Mouse (Mus musculus) fat pad, adult 2 months (tissue): ENCODE measurements around the gene Hectd4.
A peak's percentile ranks its signal among the peaks of the same experiment; 100 is the strongest.

Source experiments
- DNase-seq: peaks from one replicate; pipeline ENCODE4 v3.0.0-alpha.2; 2011; ENCODE audit warnings: low read depth, low spot score; ENCODE audit errors: extremely low read depth

Gene Hectd4

DNA sequence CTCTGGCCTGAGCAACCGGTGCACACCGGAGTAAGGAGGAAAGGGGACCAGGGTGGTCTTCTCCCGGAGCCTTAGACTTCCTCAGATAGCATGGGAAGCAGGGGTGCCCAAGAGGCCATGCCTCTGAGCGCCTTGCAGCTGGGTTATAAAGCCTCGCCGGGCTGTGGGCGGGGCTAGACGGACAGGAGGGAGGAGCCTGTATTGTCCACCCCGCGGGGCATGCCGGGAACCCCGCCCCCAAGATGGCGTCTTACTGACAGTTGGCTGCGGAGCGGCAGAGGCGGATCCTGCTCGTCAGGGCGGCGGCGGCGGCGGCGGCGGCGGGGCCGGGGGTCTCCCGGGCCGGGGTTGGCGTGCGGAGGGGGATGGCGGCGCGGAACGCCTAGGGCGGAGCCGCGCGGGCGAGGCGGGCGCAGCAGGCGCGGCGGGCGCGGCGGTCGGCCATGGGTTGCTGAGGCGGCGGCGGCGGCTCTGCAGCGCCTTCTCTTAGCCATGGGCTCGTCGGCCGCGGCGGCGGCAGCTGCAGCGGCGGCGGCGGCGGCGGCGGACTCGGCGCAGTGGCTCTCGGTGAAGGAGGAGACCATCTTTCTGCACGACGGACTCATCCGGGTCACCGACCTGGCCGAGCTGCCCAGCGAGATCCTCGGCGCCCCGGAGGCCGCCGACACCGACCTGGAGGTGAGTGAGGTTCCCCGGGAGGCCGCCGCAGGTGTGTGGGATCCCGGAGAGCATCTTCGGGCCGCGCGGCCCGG, at the start of gene Hectd4:
Gene Hectd4 (plus strand): TSS at position 240 of the 752 bp plus-strand sequence.
- DNase-seq = no peak

DNA sequence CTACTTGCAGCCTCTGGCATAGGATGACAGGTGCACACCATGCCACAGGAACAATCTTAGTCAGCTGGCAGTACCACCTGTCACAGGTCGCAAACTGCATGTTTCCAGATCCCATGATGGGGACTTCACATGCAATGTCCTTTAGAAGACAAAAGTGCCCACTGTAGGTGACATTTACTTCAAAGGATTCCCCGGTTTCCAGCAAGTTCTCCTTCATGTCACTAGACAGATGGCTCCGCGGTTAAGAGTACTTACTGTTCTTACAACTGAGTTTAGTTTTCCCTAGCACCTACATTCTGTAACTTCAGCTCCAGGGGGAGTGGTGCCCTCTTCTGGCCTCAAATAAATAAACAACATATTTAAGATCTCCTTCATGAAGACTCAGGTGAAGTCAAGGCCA, 47.2 kb upstream of the Hectd4 start:
- DNase-seq = no peak

DNA sequence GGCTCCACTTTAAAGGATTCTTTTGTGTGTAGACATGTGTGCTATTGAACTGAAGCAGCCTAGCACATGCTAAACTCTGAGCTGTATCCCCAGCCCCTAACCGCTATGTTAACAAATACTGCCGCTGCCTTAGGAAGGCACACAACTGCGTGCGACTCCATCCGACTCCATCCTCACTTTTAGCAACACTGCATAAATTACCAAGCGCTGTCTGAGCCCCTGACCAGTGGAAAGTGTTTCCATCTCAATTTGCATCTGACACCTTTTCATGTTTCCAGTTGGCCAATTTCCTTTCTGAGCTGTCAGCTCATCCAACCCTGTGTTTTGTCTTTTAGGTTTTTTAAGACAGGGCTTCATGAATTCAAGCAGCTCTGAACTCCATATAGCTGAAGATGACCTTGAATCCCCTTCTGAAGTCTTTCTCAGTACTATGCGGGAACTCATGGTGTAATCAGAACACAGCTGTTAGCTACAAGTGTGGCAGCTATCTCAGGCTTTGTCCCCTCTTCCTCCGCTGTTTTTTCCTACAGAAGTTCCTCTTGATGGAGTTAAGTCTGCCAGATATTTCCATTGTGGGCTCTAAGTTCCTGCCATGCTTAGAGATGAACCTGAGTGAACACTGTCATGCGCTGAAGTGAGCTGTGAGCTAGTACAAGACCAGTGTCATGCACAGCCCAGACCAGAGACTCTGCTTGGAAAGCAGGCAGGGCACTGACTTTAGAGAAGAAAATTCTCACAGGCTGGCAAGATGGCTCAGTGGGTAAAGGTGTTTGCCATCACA, 40.8 kb upstream of the Hectd4 start:
- no peak for DNase-seq

DNA sequence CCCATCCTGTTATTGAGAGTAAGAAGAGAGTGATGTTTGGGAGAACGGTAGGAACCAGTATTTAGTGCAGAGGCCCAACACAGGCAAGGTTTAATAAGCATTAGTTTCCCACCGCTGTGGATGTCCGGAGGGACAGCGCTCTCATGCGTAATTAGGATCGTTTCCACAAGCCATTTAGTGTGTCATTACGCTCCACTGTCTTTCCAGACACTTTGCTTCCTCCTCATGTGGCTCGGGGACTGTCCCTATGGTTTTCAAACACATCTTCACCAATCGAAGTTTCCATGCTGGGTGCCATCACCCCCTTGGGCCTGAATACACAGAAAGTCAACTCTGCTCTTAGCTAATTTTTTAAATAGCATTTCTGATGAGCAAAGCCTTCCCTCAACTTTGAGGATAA, 36.8 kb upstream of the Hectd4 start:
- DNase-seq = no peak

DNA sequence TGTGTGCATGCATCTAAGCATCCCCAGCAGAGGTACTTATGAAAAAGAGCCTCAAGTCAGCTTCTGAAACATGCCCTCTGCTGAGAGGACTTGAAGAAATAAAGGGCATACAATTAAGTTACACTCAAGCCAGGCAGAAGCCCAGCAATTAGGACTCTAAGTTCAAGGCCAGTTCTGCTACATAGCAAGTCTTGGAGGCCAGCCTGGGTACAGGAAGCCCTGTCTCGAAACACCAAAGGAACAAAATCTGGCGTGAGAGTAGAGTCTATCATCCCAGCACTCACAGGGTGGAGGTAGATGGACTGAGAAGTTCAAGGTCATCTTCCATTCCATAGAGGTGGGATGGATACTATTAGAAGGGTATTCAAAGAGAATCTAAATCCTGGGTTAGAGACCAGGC, 35.6 kb upstream of the Hectd4 start:
- DNase-seq = no peak

DNA sequence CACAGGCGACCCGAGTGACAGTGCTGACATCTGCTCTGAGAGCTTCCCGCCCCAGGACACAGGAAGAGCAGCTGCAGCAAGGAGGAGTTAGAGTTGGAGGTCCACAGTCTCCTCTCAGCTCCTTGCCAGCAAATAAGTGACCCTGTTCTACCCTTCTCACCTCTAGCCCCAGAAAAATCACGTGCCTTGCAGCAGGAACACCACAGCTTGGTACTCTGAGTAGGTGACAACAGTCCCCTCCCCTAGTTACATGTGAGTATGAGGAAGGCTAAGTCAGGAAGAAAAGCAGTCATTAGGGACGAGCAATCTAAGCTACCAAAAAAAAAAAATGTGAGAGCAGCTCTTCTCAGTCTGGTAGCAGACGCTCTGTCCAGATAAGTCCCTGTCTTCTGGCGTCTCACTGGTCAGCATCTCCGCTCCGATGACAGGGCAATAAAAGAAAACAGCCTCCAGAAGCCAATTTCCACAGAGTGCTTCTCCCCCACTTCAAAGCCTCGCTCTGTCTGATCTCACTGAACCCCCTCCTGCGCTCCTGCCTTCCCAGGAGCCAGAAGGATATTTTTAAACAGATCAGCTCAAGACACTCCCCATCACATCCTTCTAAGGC, 35.0 kb upstream of the Hectd4 start:
- DNase-seq = no peak

DNA sequence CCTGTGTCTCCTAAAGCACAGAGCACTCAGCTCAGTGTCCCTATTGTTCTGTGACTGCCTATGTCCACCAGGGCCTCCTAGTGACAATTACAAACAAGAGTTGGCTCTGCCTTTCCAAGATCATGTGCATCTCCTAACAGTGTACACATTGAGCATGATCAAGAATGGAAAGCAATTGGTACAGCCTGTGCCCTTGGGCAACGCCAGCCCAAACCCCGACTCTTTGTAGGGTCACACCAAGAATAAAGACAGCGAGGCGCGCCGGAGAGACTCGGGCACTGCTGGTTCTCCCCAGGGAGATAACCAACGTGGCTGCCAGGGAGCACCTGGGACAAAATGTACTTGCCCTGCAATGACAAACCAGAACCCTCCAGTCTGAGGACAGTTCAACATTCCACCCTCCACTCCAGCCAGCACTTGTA, 32.4 kb upstream of the Hectd4 start:
- DNase-seq = no peak

DNA sequence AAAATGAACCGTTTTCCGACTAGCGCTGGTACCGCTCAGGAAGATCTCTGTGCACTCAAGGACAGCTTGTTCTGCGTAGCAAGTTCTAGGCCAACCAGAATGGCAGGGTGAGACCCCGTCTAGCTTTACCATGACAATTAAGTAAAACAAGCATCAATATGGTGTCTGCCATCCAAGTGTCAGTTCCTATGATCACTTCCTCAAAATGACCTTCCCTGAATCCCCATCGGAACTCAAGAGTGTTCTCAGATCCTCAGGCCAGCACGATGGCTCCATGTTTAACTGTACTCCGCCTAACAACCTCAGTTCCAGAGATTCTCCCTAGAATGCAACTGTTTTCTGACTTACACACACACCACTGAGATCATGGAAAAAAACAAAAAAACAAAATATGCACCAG, 31.8 kb upstream of the Hectd4 start:
- DNase-seq = no peak

DNA sequence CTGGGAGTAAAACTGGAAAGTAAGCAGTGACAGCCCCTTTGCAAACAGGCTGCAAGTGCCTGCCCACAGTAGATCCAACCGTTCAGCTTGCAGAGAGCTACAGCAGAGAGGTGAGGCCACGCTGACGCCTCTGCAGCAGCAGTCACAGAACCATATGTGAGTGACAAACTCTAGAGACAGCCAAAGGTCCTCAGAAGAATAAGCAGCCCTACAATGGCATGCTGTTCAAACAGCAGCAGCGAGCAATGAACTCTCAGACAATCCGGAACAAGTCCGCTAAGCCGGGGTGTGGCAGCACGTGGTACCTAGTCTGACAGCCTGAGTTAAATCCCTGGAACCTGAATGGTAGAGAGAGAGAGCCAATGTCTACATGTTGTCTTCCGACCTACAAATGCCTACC, 30.8 kb upstream of the Hectd4 start:
- peak; percentile 36 for DNase-seq

DNA sequence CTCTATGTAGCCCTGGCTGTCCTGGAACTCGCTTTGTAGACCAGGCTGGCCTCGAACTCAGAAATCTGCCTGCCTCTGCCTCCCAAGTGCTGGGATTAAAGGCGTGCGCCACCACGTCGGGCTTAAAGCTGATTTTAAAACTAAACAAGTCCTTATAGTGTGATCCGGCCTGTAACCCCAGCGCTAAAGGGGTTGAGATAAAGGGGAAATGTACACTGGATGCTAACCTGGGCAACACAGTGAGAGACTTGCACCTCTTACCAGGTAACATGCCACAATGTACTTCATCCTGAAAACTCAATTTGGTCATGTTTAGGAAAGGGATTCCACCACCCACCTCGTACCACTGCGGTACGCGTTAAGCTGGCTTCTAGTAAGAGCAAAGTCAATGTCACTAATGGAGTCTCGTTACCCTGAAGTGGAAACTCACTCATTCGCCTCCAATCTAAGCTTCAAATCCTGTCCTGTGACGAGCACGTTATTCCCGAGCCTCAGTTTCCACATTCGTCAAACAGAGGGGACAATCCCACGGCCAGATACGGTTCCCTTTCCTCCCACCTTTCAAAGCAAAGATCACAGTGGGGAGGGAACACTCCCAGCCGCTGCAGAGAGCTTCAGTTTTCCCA, 29.7 kb upstream of the Hectd4 start:
- no peak for DNase-seq

DNA sequence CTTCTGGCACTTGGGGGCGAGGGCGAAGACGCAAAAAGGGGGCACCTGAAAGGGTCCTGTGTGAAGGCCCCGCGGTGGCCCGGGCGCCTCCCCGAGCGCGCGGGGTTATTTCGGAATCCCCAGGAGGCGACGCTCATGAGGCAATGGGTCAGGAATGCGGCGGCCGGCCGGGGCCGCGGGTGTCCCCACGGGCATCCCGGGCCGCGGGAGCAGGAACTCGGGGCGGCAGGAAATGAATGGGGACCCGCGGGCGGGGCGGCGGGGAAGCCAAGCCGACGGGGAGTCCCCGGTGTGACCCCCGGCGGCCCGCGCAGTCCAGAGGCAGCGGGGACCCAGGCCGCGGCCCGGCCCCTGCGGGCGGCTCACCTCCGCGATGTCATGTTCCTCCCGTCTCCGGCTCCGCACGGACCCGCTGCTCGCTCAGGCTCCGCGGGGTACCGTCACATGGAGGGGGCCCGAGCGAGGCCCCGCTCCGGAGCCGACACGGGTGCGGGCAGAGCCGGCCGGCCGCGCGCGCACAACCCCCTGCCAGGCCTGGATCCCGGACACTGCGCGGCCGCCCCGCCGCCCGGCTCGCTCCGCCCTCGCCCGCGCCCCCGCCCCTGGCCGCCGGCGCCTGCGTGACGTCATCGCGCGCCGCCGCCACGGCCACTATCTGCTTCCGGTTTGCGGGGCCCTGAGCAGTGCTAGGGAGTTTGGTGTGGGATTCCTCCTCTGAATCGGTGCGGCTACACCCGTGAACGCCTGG, 29.0 kb upstream of the Hectd4 start, which contains the start of gene Ptpn11:
Gene Ptpn11 (minus strand): TSS at position 562 of the 748 bp plus-strand sequence.
- DNase-seq = no peak

DNA sequence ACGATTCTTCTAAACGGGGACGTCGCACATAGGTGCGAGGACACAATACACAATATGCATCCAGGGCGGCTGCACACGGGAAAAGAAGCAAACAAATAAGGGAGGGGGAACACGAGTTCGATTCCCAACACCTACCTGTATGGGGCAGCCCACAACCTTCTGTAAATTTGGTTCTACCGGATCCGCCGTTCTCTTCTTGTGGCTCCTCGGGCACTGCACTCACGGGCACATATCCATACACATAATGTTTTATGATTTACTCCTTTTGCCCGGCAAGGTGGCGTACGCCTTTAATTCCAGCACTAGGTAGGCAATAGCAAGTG, 28.5 kb upstream of the Hectd4 start:
- DNase-seq = no peak

DNA sequence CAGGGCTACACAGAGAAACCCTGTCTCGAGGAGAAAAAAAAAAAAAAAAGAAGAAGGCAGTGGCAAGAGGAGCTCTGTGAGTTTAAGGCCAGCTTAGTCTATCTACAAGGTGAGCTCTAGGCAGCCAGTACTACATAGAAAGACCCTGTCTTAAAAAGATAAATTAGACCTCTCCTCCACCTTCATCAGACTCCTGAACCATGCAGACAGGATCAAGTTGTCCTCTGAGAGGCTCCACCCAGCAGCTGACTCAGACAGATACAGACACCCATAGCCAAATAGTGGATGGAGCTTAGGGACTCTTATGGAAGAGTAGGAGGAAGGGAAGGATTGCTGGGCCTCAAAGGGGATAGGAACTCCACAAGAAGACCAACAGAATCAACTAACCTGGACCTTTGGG, 25.8 kb upstream of the Hectd4 start:
- DNase-seq = no peak

DNA sequence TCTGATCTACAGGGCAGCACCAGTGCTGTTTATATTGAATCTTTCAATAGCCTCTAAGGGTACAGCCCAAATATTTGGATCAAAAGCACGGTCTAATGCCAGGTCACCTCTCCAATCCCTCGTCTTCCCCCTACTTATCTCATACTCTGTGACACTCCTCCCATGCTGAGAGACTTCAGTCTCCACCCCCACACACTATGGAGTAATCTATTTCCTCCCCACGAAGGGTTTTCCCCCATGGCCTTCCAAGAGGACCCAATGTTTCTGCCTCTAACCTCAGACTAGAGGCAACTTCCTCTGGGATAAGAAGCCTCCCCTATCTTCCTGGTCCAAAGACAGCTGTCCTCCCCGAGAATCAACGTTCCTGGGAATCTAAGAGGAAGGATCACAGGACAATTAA, 23.3 kb upstream of the Hectd4 start:
- DNase-seq = no peak

DNA sequence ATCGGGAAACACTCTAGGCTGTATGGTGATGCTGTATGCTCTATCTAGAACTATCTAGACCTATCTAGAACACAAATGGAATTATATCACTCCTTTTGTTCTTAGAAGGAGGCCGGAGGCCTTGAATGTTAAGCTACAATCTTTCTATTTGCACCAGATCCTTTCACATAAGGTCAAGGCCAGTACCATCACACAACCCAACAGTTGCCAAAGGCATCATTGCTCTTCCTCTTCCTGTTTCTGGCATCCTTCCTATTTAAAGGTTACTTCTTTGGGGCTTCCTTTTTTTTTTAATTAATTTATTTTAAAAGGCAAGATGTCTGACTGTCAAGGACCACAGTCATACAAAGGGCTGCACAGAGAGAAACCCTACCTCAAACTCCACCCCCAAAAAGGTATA, 22.7 kb upstream of the Hectd4 start:
- no peak for DNase-seq

DNA sequence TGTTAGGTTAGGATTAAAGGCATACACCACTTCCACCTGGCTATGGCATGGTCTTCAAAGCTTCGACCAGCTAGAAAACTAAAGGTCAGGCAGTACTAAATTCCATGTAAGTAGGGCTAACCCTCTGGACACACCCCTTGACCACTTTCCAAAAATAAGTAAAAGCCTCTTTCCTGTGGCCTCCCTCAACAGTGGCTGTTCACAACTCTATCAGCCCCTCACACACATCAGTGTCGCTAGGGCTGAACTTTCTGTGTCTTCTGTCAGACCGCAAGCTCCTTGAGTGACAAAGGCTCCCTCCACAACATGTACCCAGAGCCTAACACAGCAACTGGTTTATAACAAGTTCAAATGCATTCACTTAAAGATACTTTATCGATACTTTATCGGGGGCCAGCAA, 21.6 kb upstream of the Hectd4 start:
- no peak for DNase-seq

DNA sequence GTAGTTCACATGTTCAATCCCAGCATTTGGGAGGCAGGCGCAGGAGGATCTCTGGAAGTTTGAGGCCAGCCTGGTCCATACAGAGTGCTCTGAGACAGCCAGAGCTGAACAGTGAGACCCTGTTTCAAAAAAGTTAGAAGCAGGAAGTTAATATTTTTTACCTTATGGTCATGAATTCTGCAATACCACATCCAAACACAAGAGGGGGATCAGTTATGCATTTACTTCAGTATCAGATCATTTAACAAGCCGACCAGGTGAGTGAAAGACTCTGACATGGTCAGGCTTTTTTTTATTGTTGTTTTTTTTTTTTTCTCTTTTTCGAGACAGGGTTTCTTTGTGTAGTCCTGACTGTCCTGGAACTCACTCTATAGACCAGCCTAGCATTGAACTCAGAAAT, 18.3 kb upstream of the Hectd4 start:
- no peak for DNase-seq

DNA sequence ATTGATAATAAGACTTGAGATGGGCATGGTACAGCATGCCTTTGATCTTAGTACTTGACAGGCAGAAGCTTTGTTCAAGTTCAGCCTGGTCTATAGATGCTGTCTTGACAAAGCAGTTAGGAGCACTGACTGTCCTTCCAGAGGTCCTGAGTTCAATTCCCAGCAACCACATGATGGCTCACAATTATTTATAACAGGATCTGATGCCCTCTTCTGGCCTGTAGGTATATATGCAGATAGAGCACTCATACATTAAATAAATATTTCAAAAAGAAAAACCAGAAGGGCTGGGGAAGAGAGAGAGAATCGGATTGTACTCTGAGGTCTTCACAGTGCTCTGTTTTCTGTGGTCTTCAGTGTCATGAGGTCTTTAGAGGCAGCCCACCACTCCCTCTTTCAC, 17.6 kb upstream of the Hectd4 start:
- DNase-seq = no peak

DNA sequence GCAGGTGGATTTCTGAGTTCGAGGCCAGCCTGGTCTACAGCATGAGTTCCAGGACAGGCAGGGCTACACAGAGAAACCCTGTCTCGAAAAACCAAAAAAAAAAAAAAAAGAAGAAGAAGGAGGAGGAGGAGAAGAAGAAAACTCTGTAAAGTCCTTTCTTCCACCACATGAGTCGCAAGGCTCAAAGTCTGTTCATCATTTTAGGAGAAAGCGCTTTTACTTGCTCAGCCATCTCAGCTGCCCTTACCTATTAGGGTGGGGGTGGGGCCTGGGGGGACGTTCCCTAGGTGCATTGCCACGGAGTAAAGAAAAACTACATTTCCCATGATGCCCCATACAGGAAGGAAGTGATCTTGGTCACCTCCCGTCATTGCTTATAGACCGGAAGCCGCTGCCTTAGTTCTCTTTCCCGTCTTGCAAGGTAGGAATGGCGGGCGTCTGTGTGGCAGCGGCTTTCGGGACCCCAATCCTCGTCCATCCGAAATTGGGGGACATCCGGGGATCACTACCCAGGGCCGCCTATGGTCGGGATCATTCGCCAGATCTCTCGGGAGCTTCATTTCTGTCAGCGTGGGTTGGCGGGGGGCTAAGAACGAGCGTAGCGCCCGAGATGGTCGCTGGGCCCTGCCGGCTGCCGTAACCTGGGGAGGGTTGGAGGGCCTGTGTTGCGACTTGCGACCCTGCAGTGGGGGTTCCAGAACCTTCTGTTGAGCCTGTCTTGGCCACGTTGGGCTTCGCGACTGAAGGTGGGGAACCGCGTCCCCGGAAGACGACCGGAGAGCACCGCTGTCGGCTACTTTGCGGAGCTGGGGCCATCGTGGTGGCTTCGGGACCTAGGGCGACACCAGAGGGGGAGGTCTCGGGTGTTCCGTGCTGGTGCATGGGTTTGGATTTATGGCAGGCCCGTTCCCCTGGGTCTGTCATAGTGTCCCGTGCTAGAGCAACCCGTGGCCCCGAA, 15.6 kb upstream of the Hectd4 start, which contains the start of gene Rpl6:
Gene Rpl6 (plus strand): TSS at position 350 of the 958 bp plus-strand sequence.
- no peak for DNase-seq
